Mouse (Mus musculus) erythroblast, embryonic 14.5 days (primary cell): ENCODE results near the gene Bud13. TPM values are rescaled to one million over a fixed set of nuclear protein-coding genes. Genes with fewer than 3 reads are reported as not detected.

Source experiments
- H3K27me3 ChIP-seq: 2 replicates; pipeline ENCODE4 v1.6.1; 2012; ENCODE audit warnings: inconsistent platforms; ENCODE audit not compliant: control insufficient read depth
- H3K36me3 ChIP-seq: 2 replicates; pipeline ENCODE4 v1.6.1; 2012; ENCODE audit warnings: mild to moderate bottlenecking, inconsistent platforms; ENCODE audit not compliant: control insufficient read depth
- H3K4me1 ChIP-seq: 2 replicates; pipeline ENCODE4 v1.6.1; 2012; ENCODE audit warnings: inconsistent platforms; ENCODE audit not compliant: control insufficient read depth
- H3K4me3 ChIP-seq: replicated peaks from 2 replicates; pipeline ENCODE3; 2012; ENCODE audit warnings: moderate library complexity, mild to moderate bottlenecking, inconsistent platforms
- H3K9me3 ChIP-seq: 2 replicates; pipeline ENCODE4 v1.6.1; 2012; ENCODE audit warnings: low read length, inconsistent platforms, mixed read lengths; ENCODE audit not compliant: control insufficient read depth
- GATA1 ChIP-seq: IDR thresholded peaks from 2 replicates; pipeline ENCODE4 v1.6.1; 2012; ENCODE audit warnings: low read length, inconsistent platforms, mixed read lengths
- TAL1 ChIP-seq: IDR thresholded peaks from 3 replicates; pipeline ENCODE4 v1.6.1; 2012; ENCODE audit warnings: low read length, inconsistent platforms, mixed read lengths
- polyA plus RNA-seq: library from polyadenylated mRNA; stranded (reverse); fragments of >175 nt; gene quantifications from 2 replicates; pipeline ENCODE4 v1.2.3, GENCODE M21; 2012

Gene Bud13
- polyA plus RNA-seq, 1 experiment, result 0.45 TPM

GRCm38 (mm10) chr9:46339051-46339652 is 56.3 kb downstream of the Bud13 start:
- peaks cover 8% of the 10 kb centered on the region for H3K27me3 ChIP-seq
- H3K4me3 ChIP-seq, result no peak overlapping the region
- H3K36me3 ChIP-seq, result no peaks in the 10 kb centered on the region
- TF ChIP-seq GATA1 (no peak), TAL1 (no peak)
- no peaks in the 10 kb centered on the region for H3K4me1 ChIP-seq
- no peaks in the 10 kb centered on the region for H3K9me3 ChIP-seq

DNA sequence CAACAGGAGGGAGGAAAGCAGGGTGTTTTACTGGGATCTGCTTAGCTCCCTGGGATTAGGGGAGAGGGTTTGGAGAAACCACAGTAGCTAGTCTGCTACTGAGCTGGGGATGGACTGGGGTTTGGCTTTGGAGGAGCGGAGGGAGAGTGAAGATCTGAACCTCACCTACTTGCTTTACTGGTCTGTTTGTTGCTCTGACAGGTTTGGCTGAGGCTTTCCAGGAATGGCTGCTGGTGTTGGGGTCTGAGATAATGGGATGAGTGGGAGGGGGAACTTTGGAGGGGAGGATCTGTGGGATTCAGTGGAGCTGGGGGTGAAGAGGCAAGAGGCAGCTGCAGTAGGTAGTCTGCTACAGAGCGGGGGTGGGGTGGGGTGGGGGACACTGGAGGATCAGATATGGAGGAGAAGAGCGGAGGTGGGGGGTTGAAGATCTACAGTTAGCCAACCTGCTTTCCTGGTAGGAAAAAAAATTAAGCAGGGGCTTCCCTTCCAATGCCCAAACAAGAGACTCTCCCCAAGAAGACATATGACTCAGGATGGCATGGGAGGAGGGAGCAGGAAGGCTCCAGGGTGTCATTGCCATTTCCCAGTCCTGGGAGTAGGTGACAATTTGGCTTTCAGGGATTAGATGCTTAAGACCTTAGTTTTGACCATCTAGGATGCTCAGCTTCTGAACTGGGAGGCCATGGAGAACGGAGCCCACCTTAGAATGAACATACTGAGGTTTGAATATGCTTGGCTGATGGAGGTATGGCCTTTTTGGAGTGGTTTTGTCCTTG is 63.3 kb downstream of the Bud13 start:
- TF ChIP-seq TAL1, result no peak
- TF ChIP-seq GATA1, result no peak

More for the DNA sequence above, 63.3 kb downstream of the Bud13 start:
- Histone ChIP-seq H3K27me3 (peaks cover 7% of the 10 kb centered on the region), H3K4me1 (no peaks in the 10 kb centered on the region), H3K9me3 (no peaks in the 10 kb centered on the region), H3K36me3 (no peaks in the 10 kb centered on the region), H3K4me3 (no peak overlapping the region)

Other genes with a start within 250 kb of the Bud13 start
- 5.9 and 7.1 TPM in 2 replicates for gene Apoa1, start 54.4 kb upstream of the Bud13 start, polyA plus RNA-seq
- not detected in 2 replicates for gene Apoc3, start 47.4 kb upstream of the Bud13 start, polyA plus RNA-seq
- not detected in 2 replicates for gene Apoa4, start 42.3 kb upstream of the Bud13 start, polyA plus RNA-seq
- not detected in 2 replicates for gene Apoa5, start 14.4 kb upstream of the Bud13 start, polyA plus RNA-seq
- gene Zpr1, start 9.9 kb upstream of the Bud13 start, polyA plus RNA-seq, result 0.53 and 1.7 TPM in 2 replicates
- gene 4931429L15Rik, start 37.0 kb downstream of the Bud13 start, polyA plus RNA-seq, result not detected in 2 replicates